Mouse (Mus musculus): ENCODE results near the gene Ube2o.

The Ube2o gene

DNA sequence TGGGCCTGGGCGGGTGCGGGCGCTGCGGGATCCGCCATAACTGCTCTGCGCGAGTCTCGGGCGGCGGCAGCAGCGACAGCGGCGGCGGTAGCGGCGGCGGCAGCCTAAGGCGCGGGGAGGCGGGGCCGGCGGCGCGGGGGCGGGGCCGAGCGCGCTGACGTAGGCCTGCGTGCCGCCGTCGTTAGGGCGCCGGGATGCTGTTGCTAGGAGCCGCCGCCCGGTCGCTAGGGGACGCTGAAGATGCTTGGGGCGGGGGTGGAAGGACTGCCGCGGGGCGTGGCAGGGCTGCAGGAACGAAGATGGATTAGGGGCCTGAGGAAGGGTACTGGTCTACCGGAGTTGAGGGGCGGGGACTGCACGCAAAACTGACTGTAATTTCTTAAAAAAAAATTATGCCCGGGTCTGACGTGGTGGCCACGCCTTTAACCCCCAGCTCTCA, at the start of gene Ube2o:
Gene Ube2o, minus strand, starts transcription at position 72 of the 439 bp plus-strand sequence.
- DNase-seq (ENCODE audit: low read depth, low spot score) = peak; percentile 90

DNA sequence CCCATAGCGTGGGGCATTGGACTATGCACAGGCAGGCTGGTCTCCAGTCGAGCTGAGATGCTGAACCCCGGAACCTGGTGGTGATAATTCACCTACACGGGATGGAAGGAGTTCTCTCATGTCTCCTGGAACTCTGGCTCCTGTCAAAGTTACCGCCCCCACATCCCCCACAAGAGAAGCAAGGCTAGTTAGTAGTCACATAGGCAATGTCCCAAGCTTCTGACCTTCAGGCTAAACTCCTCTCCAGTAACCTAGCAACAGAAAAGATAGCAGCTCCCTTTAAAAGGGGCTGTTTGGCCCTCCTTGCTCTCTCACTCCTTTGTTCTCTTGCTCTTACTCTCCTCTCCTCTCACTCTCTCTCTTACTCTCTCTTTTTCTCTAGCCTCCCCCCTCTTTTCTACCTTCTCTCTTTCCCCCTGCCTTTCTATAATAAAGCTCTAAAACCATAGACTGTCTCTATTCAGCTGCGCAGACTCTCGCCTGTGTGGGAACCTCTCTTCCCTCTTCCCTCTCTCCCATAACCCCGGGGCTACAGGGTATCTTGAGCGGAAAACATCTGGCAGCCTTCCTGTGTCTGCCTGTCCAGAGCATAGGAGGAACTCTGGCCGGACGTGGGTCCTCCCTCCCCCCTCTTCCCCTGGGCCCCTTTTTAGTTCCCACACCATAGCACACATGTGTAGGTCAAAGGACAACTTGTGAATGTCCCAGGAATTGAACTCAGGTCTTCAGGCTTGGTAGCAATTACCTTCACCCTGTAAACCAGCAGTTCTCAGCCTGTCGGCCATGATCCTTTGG, 49.1 kb upstream of the Ube2o start:
- no peak for DNase-seq (ENCODE audit: low read depth, low spot score)

DNA sequence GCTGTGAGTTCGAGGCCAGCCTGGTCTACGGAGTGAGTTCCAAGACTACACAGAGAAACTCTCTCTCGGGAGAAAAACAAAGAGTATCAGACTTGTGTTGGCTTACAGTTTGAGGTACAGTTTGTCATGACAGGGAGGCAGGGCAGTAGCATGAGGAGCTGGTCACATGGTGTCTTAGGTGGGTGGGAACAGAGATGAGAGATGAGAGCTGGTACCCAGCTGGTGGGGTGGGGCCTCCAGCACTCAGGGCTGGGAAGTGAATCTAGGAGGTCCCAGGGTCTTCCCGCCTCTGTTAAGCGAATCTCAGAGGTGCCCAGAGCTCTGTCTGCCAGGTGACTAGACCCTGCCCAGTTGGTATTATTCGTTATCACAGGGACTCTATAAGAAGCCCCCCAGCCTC, 48.2 kb upstream of the Ube2o start:
- DNase-seq (ENCODE audit: low read depth, low spot score) = no peak

DNA sequence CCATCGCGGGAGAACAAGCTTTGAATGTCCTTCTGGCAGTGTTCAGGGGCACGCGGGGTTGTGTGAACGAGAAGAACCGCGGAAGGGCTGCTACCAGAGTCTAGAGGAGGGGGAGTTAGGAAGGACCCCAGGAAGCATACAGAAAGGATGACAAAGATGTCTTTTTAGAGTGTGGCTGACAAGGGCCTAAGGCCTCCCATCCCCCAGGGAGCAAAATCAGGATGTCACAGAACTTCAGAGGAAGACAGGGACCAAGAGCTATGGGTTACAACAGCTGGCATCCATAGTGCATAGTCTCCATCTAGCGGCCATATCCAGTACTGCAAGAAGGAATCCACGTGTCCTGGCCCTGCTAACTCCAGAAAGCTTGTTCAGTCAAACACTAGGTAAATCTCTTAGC, 47.5 kb upstream of the Ube2o start:
- peak; percentile 91 for DNase-seq (ENCODE audit: low read depth, low spot score)

DNA sequence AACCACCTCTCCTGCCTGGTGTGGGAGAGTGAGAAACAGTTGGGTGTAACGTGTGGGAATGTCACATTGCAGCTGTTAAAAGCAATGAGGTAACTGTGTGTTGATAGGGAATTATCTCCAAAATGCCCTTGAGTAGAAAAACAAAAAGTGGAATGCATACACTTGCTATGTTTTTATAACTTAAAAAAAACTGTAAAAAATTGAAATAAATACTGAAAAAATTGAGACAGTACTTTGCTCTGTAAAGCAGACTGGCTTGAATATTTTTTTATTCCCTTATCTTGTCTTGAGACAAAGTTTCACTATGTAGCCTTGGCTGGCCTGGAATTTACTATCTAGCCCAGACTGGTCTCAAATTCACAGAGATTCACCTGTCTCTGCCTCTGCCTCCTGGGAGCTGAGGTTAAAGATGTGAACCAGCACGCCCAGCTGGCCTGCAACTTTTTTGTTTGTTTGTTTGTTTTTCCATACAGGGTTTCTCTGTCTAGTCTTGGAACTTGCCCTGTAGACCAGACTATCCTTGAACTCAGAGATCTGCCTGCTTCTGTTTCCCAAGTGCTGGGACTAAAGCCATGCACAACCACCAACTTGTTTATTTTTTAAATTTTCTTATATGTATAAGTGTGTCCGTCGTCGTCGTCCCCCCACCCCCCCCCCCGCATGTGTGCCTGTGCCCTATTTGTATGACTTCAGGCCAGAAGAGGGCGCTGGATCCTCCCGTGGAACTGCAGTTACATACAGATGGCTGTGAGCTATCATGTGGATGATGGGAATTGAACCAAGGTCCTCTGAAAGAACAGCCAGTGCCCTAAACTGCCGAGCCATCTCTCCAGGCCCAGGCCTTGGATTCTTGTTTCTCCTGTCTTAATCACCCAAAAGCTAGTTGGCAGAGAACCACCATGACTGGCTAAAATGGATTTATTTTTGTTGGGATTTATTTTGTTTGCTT, 46.1 kb upstream of the Ube2o start:
- no peak for DNase-seq (ENCODE audit: low read depth, low spot score)

DNA sequence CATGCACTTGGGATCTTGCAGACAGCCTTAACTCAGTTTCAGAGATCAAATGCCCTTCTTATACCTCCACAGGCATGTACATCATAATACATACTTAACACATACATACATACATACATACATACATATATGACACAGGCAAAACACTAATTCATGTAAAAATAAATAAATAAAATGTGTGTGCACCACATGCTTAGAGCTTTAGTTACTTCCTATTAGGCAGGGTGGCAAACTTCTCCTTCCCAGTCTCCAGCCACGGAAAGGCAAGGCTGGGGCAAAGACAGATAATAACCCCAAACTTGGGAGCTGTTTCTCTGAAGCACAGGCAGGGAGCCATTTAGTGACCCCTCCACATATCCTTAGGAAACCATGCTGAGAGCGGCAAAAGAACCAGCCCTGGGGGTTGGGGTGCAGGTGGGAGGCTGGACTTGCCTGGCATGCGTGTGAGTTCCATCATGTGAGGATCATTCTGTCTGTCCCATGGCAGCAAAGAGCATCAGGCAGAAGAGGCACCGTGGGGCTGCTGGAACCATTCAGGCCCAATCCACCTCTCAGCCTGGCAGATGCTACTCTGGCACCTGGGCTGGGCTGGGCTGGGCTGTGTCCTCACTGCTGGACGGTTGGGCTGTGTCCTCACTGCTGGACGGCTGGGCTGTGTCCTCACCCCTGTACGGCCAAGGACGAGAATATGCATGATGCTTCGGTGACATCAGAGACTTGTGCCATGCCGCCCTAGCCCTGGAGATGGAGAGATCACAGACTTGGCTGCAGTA, 45.2 kb upstream of the Ube2o start, which contains the start of gene Rhbdf2:
Gene Rhbdf2, minus strand, starts transcription at position 721 of the 773 bp plus-strand sequence.
- no peak for DNase-seq (ENCODE audit: low read depth, low spot score)

DNA sequence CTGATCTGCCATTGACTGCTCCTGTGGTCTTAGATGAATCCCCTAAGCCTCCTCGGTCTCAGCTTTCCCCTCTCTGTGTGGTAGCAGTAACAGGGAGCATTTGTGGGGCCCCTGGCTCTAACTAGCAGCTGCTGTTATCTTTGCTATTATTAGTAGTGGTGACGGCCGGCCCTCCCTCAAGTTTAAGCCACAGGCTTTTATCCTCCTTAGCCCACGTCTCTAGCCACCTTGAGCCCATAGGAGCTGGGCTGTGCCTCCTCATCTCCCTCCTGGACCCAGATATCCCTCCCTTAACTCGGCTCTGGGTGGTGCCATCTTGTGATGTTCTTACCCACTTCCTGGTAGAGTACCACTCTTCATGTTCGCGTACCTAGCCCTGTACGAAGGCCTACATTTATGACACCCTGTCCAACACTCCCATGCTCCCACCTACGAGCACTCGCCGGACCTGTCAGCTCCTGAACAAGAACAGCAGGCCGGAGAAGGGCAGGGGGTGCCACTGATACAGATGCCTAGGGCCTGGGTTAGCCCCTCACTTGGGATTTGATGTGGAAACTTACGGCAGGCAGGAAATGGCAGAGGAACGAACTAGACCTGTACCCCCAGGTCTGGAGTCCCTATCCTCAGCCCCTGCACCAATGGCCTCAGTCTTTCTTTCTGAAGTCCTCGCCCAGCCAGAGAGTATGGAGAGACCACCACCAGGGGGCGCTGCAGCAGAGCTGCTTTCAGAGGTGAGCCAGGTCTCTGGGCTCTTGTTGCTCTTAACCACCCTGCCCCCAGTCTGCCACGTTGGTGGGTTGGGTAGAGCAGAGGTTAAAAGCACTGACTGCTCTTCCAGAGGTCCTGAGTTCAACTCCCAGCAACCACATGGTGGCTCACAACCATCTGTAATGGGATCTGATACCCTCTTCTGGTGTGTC, 44.1 kb upstream of the Ube2o start:
- DNase-seq (ENCODE audit: low read depth, low spot score) = peak; percentile 64

DNA sequence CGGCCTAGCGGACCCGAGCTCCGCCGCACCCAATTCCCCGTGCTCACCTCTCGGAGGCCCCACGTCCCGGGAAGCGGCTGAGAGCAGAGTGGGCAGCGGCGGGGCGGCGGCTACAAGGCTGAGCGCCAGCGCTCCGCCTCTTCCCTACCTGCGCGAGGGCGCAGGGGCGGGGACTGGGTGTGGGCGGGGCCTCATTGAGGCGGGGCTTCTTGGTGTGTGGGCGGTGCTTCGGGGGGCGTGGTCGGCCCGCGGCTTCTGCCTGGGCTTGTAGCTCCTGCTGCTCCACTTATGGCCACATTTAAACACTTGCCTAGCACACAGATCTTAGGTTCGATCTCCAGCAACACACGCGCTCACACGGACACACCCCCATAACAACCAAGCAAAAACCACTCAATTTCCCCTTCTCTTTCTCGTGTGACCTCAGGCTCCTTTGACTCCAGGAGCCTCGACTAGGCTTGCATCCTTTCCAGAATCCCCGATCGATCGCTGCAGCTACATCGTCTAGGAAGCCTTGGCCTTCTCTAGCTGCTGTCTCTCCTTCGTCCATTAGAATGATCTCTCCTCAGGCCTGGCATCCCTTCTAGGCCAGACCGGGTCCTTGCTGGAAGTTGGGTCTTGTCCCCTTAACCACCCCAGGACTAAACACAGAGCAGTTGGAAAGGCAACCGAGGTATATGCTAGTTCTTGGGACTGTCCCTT, 43.0 kb upstream of the Ube2o start:
- peak; percentile 82 for DNase-seq (ENCODE audit: low read depth, low spot score)

DNA sequence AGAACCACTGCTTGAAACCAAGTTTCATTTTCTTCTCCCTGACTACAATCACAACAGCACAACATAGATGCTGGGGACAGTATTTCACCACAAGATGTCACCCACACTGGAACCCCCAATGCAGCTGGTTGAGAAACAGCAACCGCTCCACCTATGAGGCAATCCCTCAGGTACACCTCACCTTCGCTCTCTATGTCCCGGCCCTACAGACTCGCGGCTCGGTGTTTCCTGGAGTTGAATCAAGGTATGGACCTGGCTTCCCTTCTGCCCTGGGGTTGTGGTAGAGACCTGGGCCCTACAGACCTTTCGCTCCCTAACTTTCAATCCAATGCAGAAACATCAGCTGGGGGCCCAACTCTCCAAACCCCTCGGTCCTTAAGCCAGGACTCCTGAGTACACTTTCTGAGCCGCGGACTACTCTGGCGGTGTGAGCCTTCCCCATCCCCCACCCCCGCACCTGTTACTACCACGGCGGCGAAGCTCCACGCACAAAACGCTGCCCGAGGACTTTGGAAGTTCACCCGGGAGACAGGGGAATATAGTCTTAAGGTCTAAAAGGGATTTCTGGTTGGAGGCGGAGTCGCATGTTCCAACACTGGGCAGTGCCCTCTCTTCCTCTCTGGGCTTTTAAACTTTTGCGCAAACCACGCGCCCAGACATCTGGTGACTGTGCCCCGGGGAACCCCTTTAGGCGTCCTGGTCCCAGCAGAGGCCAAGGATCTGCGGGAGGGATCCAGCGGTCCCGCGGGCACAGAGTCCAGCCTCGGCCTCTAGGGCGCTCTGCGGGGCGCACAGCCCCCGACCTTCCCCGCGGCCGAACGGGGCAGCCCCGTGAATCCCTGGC, 42.3 kb upstream of the Ube2o start:
- DNase-seq (ENCODE audit: low read depth, low spot score) = no peak

DNA sequence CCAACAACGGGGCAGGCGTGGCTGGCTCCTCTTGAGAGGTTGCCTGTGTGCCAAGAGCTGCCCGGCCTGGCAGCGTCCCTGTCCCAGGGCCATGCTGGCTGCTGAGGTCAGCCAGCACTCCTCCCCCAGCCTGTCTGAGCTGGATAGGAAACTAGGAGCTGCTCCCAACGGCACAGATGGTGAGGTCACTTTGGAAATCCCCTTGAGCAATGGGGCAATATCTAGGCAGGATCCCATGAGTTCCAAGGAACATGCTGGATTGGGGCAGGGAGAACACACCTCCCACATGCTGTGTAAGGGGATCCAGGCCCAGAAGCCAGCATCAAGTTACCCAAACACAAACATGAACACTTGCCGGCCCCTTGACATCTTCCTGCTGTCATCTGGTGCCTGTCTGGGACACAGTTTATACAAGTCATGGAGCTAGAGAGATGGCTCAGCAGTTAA, 40.0 kb upstream of the Ube2o start:
- DNase-seq (ENCODE audit: low read depth, low spot score) = peak; percentile 58

DNA sequence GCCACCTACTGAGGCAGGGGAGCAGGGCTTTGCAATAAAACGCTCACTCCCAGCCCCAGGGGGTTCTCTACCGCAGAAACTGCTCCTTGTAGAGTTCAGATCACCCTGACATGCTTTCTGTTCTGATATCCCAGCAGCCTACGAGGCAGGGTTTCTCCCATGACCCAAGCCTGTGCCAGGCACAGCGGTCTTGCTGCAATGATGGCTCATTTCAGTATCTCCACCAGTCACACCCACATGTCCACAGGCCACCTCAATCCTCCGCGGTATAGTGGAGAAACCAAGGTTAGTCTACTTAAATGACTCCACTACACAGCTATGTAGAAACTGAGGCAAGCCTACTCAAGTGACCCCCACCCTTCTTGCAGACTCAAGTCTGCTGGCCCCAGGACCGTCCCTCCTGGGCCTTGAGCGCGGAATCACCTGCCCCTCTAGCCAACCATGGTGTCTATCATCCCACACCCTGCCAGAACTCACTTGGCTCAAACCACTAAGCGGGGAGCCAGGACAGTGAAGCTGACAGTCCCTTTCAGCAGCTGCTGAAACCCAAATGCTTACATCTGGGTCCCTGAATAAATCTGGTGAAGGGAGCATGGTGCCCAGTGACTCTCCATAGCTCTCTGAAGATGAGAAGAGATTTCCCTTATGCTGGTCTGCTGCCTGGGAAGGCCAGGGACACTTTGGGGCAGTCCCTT, 39.5 kb upstream of the Ube2o start:
- no peak for DNase-seq (ENCODE audit: low read depth, low spot score)

DNA sequence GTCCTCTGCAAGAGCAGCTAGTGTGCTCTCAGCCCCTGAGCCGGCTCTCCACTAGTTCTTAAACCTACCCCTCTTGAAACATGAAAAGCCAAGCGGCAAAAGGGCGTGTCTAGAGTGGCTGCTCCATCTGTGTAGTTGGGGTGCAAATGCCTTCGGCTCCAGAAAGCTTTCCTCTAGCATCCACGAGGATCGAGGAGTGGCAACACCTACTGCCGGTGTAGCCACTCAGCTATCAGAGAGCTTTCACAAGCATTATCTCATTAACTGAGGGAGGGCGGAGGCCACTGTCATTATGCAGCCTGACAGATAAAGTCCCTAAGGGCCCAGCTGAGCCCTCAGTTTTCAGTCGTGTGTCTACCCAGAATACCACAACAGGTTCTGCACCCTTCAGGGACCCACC, 38.8 kb upstream of the Ube2o start:
- DNase-seq (ENCODE audit: low read depth, low spot score) = no peak

DNA sequence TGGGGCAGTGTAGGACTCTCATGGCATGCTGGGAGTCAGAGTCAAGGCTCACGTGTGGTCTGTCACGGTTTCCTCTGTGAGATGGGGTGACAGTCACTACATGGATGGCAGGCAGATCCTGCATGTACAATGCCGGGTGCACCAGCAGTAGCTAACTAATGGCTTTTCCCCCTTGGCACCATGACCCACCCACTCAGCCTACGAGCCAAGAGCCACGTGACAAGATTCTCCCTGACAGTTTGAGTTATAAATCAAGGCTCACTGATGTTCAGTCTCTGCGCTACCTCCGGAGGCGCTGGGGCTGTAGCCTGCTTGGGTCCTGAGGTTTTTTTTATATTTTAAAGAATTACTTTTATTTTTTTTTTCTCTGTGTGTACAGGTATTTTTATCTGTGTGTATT, 38.3 kb upstream of the Ube2o start:
- no peak for DNase-seq (ENCODE audit: low read depth, low spot score)

DNA sequence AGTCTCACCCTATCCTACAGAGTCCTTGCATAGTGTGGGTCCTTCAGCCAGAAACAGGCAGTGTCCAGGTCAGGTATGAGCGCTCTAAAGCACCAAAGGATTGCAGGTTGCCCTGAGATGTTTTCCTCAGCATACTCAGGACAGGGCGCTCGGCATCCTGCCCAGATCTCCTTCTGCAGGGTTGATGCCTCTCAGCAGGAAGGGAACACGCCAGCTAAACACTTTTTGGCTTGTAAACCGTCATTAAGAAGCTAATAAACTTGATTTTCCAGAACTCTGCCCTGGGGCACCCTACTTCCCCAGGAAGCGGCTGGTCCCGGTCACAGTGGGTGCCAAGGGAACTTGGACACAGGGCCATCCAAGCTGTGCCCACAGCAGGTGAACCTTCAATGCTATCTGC, 37.9 kb upstream of the Ube2o start:
- DNase-seq (ENCODE audit: low read depth, low spot score) = no peak

DNA sequence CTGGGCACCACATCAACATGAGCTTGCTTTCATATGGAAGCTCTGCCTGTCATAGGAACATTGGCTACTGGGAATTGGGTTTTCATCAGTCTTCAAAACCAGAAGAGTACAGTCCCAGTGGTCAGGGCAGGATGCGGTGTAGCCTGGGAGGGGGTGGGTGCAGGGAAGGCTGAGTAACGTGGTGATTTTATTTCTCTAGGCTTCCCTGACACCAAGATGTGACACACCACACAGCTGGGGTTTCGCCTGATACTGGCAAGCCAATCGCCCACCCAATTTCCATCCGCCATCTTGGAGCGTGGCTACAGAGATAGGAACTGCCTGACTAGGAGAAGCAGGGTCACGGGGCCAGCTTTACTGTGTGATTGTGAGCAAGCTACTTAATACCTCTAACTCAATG, 37.4 kb upstream of the Ube2o start:
- no peak for DNase-seq (ENCODE audit: low read depth, low spot score)

DNA sequence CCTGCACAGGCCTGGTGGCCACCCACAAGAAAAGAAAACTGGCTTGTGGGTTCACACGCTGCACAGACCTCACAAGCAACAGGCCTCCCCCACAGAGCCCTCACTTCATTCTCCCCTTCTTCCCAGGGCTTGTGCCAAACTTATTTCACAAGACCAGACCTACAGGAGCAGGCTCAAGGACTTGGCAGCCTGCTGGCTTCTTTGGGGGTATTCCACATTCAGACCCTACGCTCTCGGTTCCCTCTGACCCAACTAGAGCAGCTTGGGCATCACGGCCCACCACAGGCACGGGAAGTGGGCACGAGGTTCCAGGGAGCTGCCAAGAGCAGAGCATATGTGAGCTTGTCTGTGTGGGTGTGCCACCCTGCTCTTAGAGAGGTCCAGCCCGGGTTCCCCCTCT, 36.4 kb upstream of the Ube2o start:
- no peak for DNase-seq (ENCODE audit: low read depth, low spot score)

DNA sequence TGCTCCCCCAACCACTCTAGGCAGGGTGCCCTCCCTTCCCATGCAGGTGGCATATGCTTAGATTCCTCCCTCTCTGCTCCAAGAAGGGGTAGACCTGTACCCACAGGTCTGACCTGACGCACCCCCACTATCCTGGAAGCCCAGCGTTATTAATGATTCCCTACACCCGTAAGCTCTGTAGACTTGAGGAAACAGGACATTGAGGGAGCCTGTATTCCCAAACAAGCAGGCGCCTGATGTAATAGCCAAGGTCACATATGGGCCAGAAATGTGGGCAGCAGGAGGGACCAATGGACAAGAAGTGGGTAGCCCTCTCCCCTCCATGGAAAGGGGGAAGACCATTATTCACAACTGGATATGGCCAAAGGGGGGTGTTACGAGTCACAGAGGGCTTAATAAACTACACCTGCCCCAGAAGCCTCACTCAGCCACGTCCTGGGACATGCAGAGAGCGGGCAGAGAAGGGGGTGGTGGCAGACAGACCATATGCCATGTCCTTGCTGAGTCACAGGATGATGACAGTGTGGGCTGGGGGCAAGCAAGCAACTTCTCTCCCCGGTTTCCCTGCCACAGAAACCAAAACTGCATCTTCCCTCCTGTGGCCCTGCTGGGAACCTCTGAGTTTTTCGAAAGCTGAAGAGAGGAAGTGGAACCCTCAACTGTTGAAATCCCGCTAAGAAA, 35.3 kb upstream of the Ube2o start:
- no peak for DNase-seq (ENCODE audit: low read depth, low spot score)
